Mouse (Mus musculus) embryonic fibroblast, embryonic 13.5 days (primary cell): ENCODE measurements around the gene Camta1.

Experiments used
- CTCF ChIP-seq: IDR thresholded peaks from 2 replicates; pipeline ENCODE4 v1.5.1; 2011; ENCODE audit warnings: mild to moderate bottlenecking, control low read depth, low read length, moderate library complexity, borderline replicate concordance; ENCODE audit not compliant: insufficient read depth
- POLR2A ChIP-seq: IDR thresholded peaks from 2 replicates; pipeline ENCODE4 v1.6.1; 2011; ENCODE audit warnings: low read depth, mild to moderate bottlenecking, control low read depth, low read length, moderate library complexity

DNA sequence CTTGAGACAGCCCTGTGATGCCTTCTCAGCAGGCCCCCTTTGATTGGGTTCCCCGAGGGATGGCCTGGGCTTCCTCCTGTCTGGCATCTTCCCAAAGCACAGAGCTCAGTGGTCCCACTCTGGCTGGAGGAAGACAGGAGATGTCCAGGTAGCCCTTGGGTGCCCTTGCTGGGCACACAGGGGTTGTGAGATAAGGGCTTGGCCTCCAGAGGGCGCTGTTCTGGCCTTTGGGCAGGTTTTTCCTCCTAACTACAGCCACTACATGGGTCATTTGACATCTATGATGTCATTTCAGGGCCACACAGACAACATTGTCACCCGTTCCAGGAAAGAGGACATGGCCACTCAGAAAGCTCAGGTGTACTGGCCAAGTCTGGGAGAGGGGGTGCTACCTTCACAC is 703.4 kb downstream of the Camta1 start:
- TF ChIP-seq POLR2A (no peak), CTCF (no peak)
